ENCODE assay signal across 11 mouse cellular contexts in the genomic region with DNA sequence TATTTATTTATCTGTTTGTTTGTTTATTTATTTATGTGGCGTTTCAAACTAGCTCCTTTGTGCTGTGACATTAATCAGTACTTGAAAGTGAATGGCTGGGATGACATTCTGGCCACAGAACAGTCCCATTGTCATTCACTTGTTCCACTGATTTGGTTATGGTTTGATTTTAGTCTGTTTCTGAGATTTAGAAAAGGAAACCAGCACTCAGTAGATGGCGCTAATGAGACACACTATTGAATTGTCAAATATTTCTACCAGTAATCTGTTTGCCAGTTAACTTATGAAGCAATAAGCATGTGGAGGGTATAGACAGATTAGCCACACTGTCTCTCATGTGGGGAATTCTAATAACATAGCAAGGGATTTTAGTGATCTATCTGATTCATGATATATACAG. TPM values are rescaled to one million over a fixed set of nuclear protein-coding genes. Genes with fewer than 3 reads are reported as not detected.
DNase-seq lines count a peak whose midpoint lies in the region; ATAC-seq and TF ChIP-seq lines count a peak whose summit lies in the region.
"Had no signal": no experiment of that assay in that cellular context is flagged by ENCODE, and none has a peak within 500 bp of the region (broad histone marks: within the 10 kb centered on the region; RNA-seq: fewer than 3 reads in every experiment).

No protein-coding gene starts in this region.

- no peak overlapping the region for H3K9ac ChIP-seq in intestine, postnatal 0 days (ENCODE audit: low read depth, low read length)
- no peak overlapping the region for H3K9ac ChIP-seq in intestine, embryonic 15.5 days
- no peak overlapping the region for H3K9ac ChIP-seq in forebrain, postnatal 0 days
- no peak overlapping the region for H3K9ac ChIP-seq in limb, embryonic 14.5 days (ENCODE audit: low read depth, low read length, severe bottlenecking)
- H3K9ac ChIP-seq: embryonic facial prominence, embryonic 13.5 days; limb, embryonic 12.5 days had no signal

- no peak overlapping the region for H3ac ChIP-seq in C2C12 (ENCODE audit: control insufficient read depth, insufficient read length, low read depth)

- H3K36me3 ChIP-seq in intestine, postnatal 0 days (ENCODE audit: control insufficient read depth, insufficient read depth), result no peaks in the 10 kb centered on the region
- no peaks in the 10 kb centered on the region for H3K36me3 ChIP-seq in intestine, embryonic 15.5 days
- no peaks in the 10 kb centered on the region for H3K36me3 ChIP-seq in C2C12 (ENCODE audit: control insufficient read depth, insufficient read depth)
- no peaks in the 10 kb centered on the region for H3K36me3 ChIP-seq in forebrain, postnatal 0 days (ENCODE audit: insufficient read depth)
- no peaks in the 10 kb centered on the region for H3K36me3 ChIP-seq in limb, embryonic 14.5 days (ENCODE audit: control insufficient read depth, insufficient read depth, low read length)
- H3K36me3 ChIP-seq: embryonic facial prominence, embryonic 13.5 days; limb, embryonic 12.5 days had no signal

- no peak for ATAC-seq in intestine, postnatal 0 days
- ATAC-seq in intestine, embryonic 15.5 days, result no peak
- peak; percentile 23; the same call in 1 of the 2 replicates for ATAC-seq in forebrain, postnatal 0 days
- no peak for ATAC-seq in limb, embryonic 14.5 days (ENCODE audit: low FRiP score, low read depth)
- ATAC-seq in monocyte, adult 5-6 weeks (replicated peaks; ENCODE audit: insufficient number of reproducible peaks, low FRiP score, low TSS enrichment, poor library complexity, severe bottlenecking), result no peak

- no peaks in the 10 kb centered on the region for H3K79me2 ChIP-seq in C2C12 (ENCODE audit: control insufficient read depth, insufficient read depth)

- no peak for TF ChIP-seq POLR2A in limb, embryonic 14.5 days (IDR thresholded peaks at IDR 0.05; ENCODE audit: borderline replicate concordance, extremely low read depth, insufficient read depth, insufficient read length)

- peak; percentile 74 for TF ChIP-seq CTCF in intestine, postnatal 0 days (IDR thresholded peaks at IDR 0.05; ENCODE audit: low read depth)
- TF ChIP-seq CTCF in C2C12 (IDR thresholded peaks at IDR 0.05; ENCODE audit: control insufficient read depth, insufficient read depth, insufficient read length), result no peak
- TF ChIP-seq CTCF in forebrain, postnatal 0 days (IDR thresholded peaks at IDR 0.05; ENCODE audit: low read depth), result peak; percentile 78

- H3K4me2 ChIP-seq in intestine, postnatal 0 days (replicated peaks; ENCODE audit: low read depth), result no peak overlapping the region
- H3K4me2 ChIP-seq in intestine, embryonic 15.5 days (replicated peaks), result no peak overlapping the region
- no peak overlapping the region for H3K4me2 ChIP-seq in forebrain, postnatal 0 days (ENCODE audit: low read depth)
- no peak overlapping the region for H3K4me2 ChIP-seq in limb, embryonic 14.5 days (replicated peaks; ENCODE audit: low read depth, low read length, severe bottlenecking)
- H3K4me2 ChIP-seq: embryonic facial prominence, embryonic 13.5 days; limb, embryonic 12.5 days had no signal

- no peaks in the 10 kb centered on the region for H3K9me3 ChIP-seq in intestine, postnatal 0 days (ENCODE audit: control insufficient read depth)
- H3K9me3 ChIP-seq in intestine, embryonic 15.5 days, result no peaks in the 10 kb centered on the region
- H3K9me3 ChIP-seq in forebrain, postnatal 0 days (ENCODE audit: low read length), result no peaks in the 10 kb centered on the region
- H3K9me3 ChIP-seq in limb, embryonic 14.5 days (ENCODE audit: control insufficient read depth, low read length), result no peaks in the 10 kb centered on the region
- H3K9me3 ChIP-seq: embryonic facial prominence, embryonic 13.5 days; limb, embryonic 12.5 days had no signal

- WGBS in intestine, postnatal 0 days, result 6% methylated on average over 2 of the region's 2 CpGs
- 0% methylated on average over 2 of the region's 2 CpGs for whole genome bisulfite sequencing in intestine, embryonic 15.5 days
- WGBS in forebrain, postnatal 0 days, result 8% methylated on average over 2 of the region's 2 CpGs
- 8% methylated on average over 2 of the region's 2 CpGs for WGBS in limb, embryonic 14.5 days

- no peak overlapping the region for H3K4me3 ChIP-seq in intestine, postnatal 0 days (ENCODE audit: low read depth, low read length)
- no peak overlapping the region for H3K4me3 ChIP-seq in intestine, embryonic 15.5 days (replicated peaks)
- no peak overlapping the region for H3K4me3 ChIP-seq in C2C12 (ENCODE audit: insufficient read depth, poor library complexity, severe bottlenecking)
- no peak overlapping the region for H3K4me3 ChIP-seq in forebrain, postnatal 0 days (ENCODE audit: low read depth, low read length)
- H3K4me3 ChIP-seq in limb, embryonic 14.5 days (replicated peaks; ENCODE audit: low read length), result no peak overlapping the region
- H3K4me3 ChIP-seq: embryonic facial prominence, embryonic 13.5 days; limb, embryonic 12.5 days had no signal

- H3K79me3 ChIP-seq in C2C12 (ENCODE audit: low read depth), result no peaks in the 10 kb centered on the region

- H3K27ac ChIP-seq in intestine, postnatal 0 days (ENCODE audit: low read depth, low read length), result no peak overlapping the region
- H3K27ac ChIP-seq in intestine, embryonic 15.5 days, result no peak overlapping the region
- no peak overlapping the region for H3K27ac ChIP-seq in forebrain, postnatal 0 days (ENCODE audit: low read depth, low read length)
- no peak overlapping the region for H3K27ac ChIP-seq in limb, embryonic 14.5 days (replicated peaks; ENCODE audit: low read depth, low read length)
- H3K27ac ChIP-seq: embryonic facial prominence, embryonic 13.5 days; limb, embryonic 12.5 days had no signal

- no peaks in the 10 kb centered on the region for H3K4me1 ChIP-seq in intestine, postnatal 0 days (replicated peaks; ENCODE audit: control insufficient read depth, insufficient read depth, low read length)
- H3K4me1 ChIP-seq in intestine, embryonic 15.5 days (replicated peaks), result no peaks in the 10 kb centered on the region
- H3K4me1 ChIP-seq in forebrain, postnatal 0 days (ENCODE audit: insufficient read depth), result no peaks in the 10 kb centered on the region
- no peaks in the 10 kb centered on the region for H3K4me1 ChIP-seq in limb, embryonic 14.5 days (ENCODE audit: control insufficient read depth, insufficient read depth, low read length)
- H3K4me1 ChIP-seq: embryonic facial prominence, embryonic 13.5 days; limb, embryonic 12.5 days had no signal

- no peaks in the 10 kb centered on the region for H3K27me3 ChIP-seq in intestine, postnatal 0 days (replicated peaks; ENCODE audit: control insufficient read depth, insufficient read depth, low read length)
- no peaks in the 10 kb centered on the region for H3K27me3 ChIP-seq in intestine, embryonic 15.5 days (replicated peaks)
- no peaks in the 10 kb centered on the region for H3K27me3 ChIP-seq in C2C12 (ENCODE audit: control insufficient read depth, insufficient read depth, insufficient read length)
- H3K27me3 ChIP-seq in forebrain, postnatal 0 days (ENCODE audit: insufficient read depth, low read length), result no peaks in the 10 kb centered on the region
- H3K27me3 ChIP-seq in limb, embryonic 14.5 days (ENCODE audit: control insufficient read depth, insufficient read depth, low read length), result no peaks in the 10 kb centered on the region
- H3K27me3 ChIP-seq: embryonic facial prominence, embryonic 13.5 days; limb, embryonic 12.5 days had no signal

- DNase-seq in MN1 (ENCODE audit: low spot score), result peak; percentile 52
- peak; percentile 88 for DNase-seq in forebrain, postnatal 0 days
- DNase-seq in limb, embryonic 14.5 days (ENCODE audit: low spot score), result peak; percentile 83
- DNase-seq in ovary, adult 18-20 months (ENCODE audit: low spot score), result no peak

TF ChIP-seq in C2C12, 6 proteins besides CTCF, POLR2A, EP300 and RAD21:
- TF ChIP-seq MAX (IDR thresholded peaks at IDR 0.05) (no peak), CEBPB (IDR thresholded peaks at IDR 0.05; ENCODE audit: low read depth) (peak; percentile 70)

RNA-seq across cellular contexts. Expression of a gene that starts 16.3 kb away (rescaled TPM):
- not detected in 2 replicates for polyA plus RNA-seq in intestine, postnatal 0 days (2015; fragmentation: Nextera tagmentation; extraction: Ambion mirVana)
- polyA plus RNA-seq in intestine, embryonic 15.5 days (2015; fragmentation: Nextera tagmentation; extraction: Ambion mirVana), result not detected in 2 replicates
- not detected for polyA plus RNA-seq in C2C12 (2012; fragmentation: generic; extraction: Trizol)
- not detected in 2 replicates for total RNA-seq in forebrain, postnatal 0 days (2014; rRNA removed)
- polyA plus RNA-seq in forebrain, postnatal 0 days (2015; fragmentation: Nextera tagmentation; extraction: Ambion mirVana), result not detected in 2 replicates
- polyA plus RNA-seq in limb, embryonic 14.5 days (2012; rRNA removed), result 0.09 TPM in 1 of 2 replicates, not detected in the other
- 0.14 TPM in 1 of 2 replicates, not detected in the other for polyA plus RNA-seq in limb, embryonic 14.5 days (2014; fragmentation: Nextera tagmentation; extraction: Ambion mirVana)
- not detected in 3 replicates for total RNA-seq in monocyte, adult 5-6 weeks (2017)
- polyA plus RNA-seq: embryonic facial prominence, embryonic 13.5 days; limb, embryonic 12.5 days; small intestine, adult 2 months had no signal

RNA-seq across cellular contexts. Expression of a gene that starts 28.9 kb away (rescaled TPM):
- polyA plus RNA-seq in intestine, postnatal 0 days (2015; fragmentation: Nextera tagmentation; extraction: Ambion mirVana), result 0.37 TPM in 1 of 2 replicates, not detected in the other
- polyA plus RNA-seq in intestine, embryonic 15.5 days (2015; fragmentation: Nextera tagmentation; extraction: Ambion mirVana), result 0.24 and 0.26 TPM in 2 replicates
- polyA plus RNA-seq in C2C12 (2012; fragmentation: generic; extraction: Trizol), result 0.05 TPM
- total RNA-seq in forebrain, postnatal 0 days (2014; rRNA removed), result 4.3 and 6.9 TPM in 2 replicates
- polyA plus RNA-seq in forebrain, postnatal 0 days (2015; fragmentation: Nextera tagmentation; extraction: Ambion mirVana), result 2.7 and 3.9 TPM in 2 replicates
- polyA plus RNA-seq in limb, embryonic 14.5 days (2012; rRNA removed), result 0.37 and 0.38 TPM in 2 replicates
- 0.33 TPM in 1 of 2 replicates, not detected in the other for polyA plus RNA-seq in limb, embryonic 14.5 days (2014; fragmentation: Nextera tagmentation; extraction: Ambion mirVana)
- total RNA-seq in monocyte, adult 5-6 weeks (2017), result 2.9 TPM in 1 of 3 replicates, not detected in the others
- polyA plus RNA-seq: small intestine, adult 2 months had no signal

RNA-seq across cellular contexts. Expression of a gene that starts 28.9 kb away (rescaled TPM):
- polyA plus RNA-seq in intestine, postnatal 0 days (2015; fragmentation: Nextera tagmentation; extraction: Ambion mirVana), result 82.4 and 90.9 TPM in 2 replicates
- 85.2 and 97.2 TPM in 2 replicates for polyA plus RNA-seq in intestine, embryonic 15.5 days (2015; fragmentation: Nextera tagmentation; extraction: Ambion mirVana)
- 47.2 TPM for polyA plus RNA-seq in C2C12 (2012; fragmentation: generic; extraction: Trizol)
- 110 and 128 TPM in 2 replicates for total RNA-seq in forebrain, postnatal 0 days (2014; rRNA removed)
- polyA plus RNA-seq in forebrain, postnatal 0 days (2015; fragmentation: Nextera tagmentation; extraction: Ambion mirVana), result 187 and 197 TPM in 2 replicates
- 75.2 and 79.6 TPM in 2 replicates for polyA plus RNA-seq in limb, embryonic 14.5 days (2012; rRNA removed)
- polyA plus RNA-seq in limb, embryonic 14.5 days (2014; fragmentation: Nextera tagmentation; extraction: Ambion mirVana), result 95.9 and 103 TPM in 2 replicates
- total RNA-seq in monocyte, adult 5-6 weeks (2017), result 60.8 to 137 TPM (median 65.9 TPM) in 3 replicates
